In genomic region chr19:31076106-31076505, GRCm38 (mm10) we compare ENCODE assay signal across 12 mouse cellular contexts.
"Had no signal": no experiment of that assay in that cellular context is flagged by ENCODE, and none has a peak within 500 bp of the region (broad histone marks: within the 10 kb centered on the region; RNA-seq: fewer than 3 reads in every experiment).

No protein-coding gene starts in this region.

- DNase-seq: left cerebral cortex, postnatal 4 days; liver; liver, embryonic 13.5 days; liver, postnatal 0 days; lung, adult 18-20 months; lung, adult 2 months; lung, embryonic 14.5 days; lung, postnatal 10 days; lung, postnatal 14 days; lung, postnatal 36 days; lung, postnatal 4 days; midbrain, embryonic 14.5 days had no signal
